Mouse (Mus musculus): ENCODE measurements around the gene Rara.
"Not testable (repeated sequence)": the region's sequence is repeated elsewhere in the genome, so short reads cannot be mapped to it uniquely, and the experiment has no call there.

GRCm38 (mm10) chr11:98916376-98916775 lies 11.2 kb upstream of the Rara start:
- not testable (repeated sequence) for TF ChIP-seq CTCF, POLR2A (IDR thresholded peaks at IDR 0.05; ENCODE audit: extremely low read depth, insufficient read depth, low read length)
